Mouse (Mus musculus) liver, adult 2 months (tissue): ENCODE results near the gene Zcchc17.

Experiments used
- CTCF ChIP-seq: fragments of 200-500 bp; IDR thresholded peaks from 2 replicates; pipeline ENCODE4 v1.5.1; 2011; ENCODE audit warnings: low read depth, low read length, control low read depth
- POLR2A ChIP-seq: fragments of 200-500 bp; IDR thresholded peaks from 2 replicates; pipeline ENCODE4 v1.6.1; 2011; ENCODE audit warnings: low read length, control low read depth; ENCODE audit not compliant: insufficient read depth; ENCODE audit errors: extremely low read depth

GRCm38 (mm10) chr4:130319564-130319963 lies 40.2 kb downstream of the Zcchc17 start:
- TF ChIP-seq CTCF, result no peak
- no peak for TF ChIP-seq POLR2A
